Mouse (Mus musculus) hindbrain, embryonic 14.5 days (tissue): ENCODE results near the gene 1700003F12Rik. TPM values are rescaled to one million over a fixed set of nuclear protein-coding genes. Genes with fewer than 3 reads are reported as not detected.

Experiments
- ATAC-seq: fragments of 200-750 bp; cut with Nextera tagmentation; 2 replicates; pipeline ENCODE4 v1.8.0; 2017; ENCODE audit warnings: moderate number of reproducible peaks, mild to moderate bottlenecking, moderate TSS enrichment, moderate library complexity; ENCODE audit not compliant: low FRiP score
- DNase-seq: peaks from one replicate; pipeline ENCODE4 v3.0.0-alpha.2; 2015; ENCODE audit warnings: low spot score
- H3K27ac ChIP-seq: fragments of 300-500 bp; sonication (generic); 2 replicates; pipeline ENCODE4 v1.5.1; 2014; ENCODE audit warnings: mild to moderate bottlenecking, moderate library complexity
- H3K27me3 ChIP-seq: fragments of 300-500 bp; sonication (generic); 2 replicates; pipeline ENCODE4 v1.6.1; 2014; ENCODE audit warnings: mild to moderate bottlenecking, low read length, mixed read lengths; ENCODE audit not compliant: control insufficient read depth, insufficient read depth
- H3K36me3 ChIP-seq: fragments of 300-500 bp; sonication (generic); replicated peaks from 2 replicates; pipeline ENCODE4 v1.6.1; 2014; ENCODE audit not compliant: control insufficient read depth, insufficient read depth
- H3K4me1 ChIP-seq: fragments of 300-500 bp; sonication (generic); replicated peaks from 2 replicates; pipeline ENCODE4 v1.6.1; 2014; ENCODE audit warnings: antibody characterized with exemption, low read length, mixed read lengths; ENCODE audit not compliant: control insufficient read depth, insufficient read depth
- H3K4me2 ChIP-seq: fragments of 300-500 bp; sonication (generic); replicated peaks from 2 replicates; pipeline ENCODE4 v1.6.1; 2014; ENCODE audit warnings: mild to moderate bottlenecking, moderate library complexity
- H3K4me3 ChIP-seq: fragments of 300-500 bp; sonication (generic); replicated peaks from 2 replicates; pipeline ENCODE4 v1.5.1; 2014; ENCODE audit warnings: mild to moderate bottlenecking, low read length
- H3K9ac ChIP-seq: fragments of 300-500 bp; sonication (generic); 2 replicates; pipeline ENCODE4 v1.6.1; 2014
- H3K9me3 ChIP-seq: fragments of 300-500 bp; sonication (generic); 2 replicates; pipeline ENCODE4 v1.6.1; 2016; ENCODE audit warnings: low read length; ENCODE audit not compliant: control insufficient read depth
- WGBS: fragments of 180-500 bp; shearing (Covaris S2); extraction: QIAGEN DNeasy Blood & Tissue Kit; methylation state at CpG from one replicate; pipeline ENCODE4 v1.1.7; 2014; 5-methylcytosine and 5-hydroxymethylcytosine counted together
- polyA plus RNA-seq: library from polyadenylated mRNA; unstranded; fragments of >200 nt; fragmentation: Nextera tagmentation; extraction: Ambion mirVana; gene quantifications from 2 replicates; pipeline ENCODE4 v1.2.1, GENCODE M21; 2014

1700003F12Rik gene
- polyA plus RNA-seq, 1 experiment from 2014 or later = 1.5 TPM

GRCm38 (mm10) chr2:154541630-154542029 is 5.3 kb upstream of the 1700003F12Rik start:
- WGBS = 80% methylated on average over 2 of the region's 2 CpGs
- H3K27me3 ChIP-seq = no peaks in the 10 kb centered on the region
- ATAC-seq (no peak), DNase-seq (no peak)
- no peak overlapping the region for H3K4me2 ChIP-seq
- H3K9ac ChIP-seq = no peak overlapping the region
- no peaks in the 10 kb centered on the region for H3K9me3 ChIP-seq
- no peak overlapping the region for H3K27ac ChIP-seq
- H3K36me3 ChIP-seq = peaks cover 6% of the 10 kb centered on the region
- H3K4me3 ChIP-seq = no peak overlapping the region
- H3K4me1 ChIP-seq = peaks cover 12% of the 10 kb centered on the region

GRCm38 (mm10) chr2:154543567-154544347 is 3.1 kb upstream of the 1700003F12Rik start:
- H3K27ac ChIP-seq = peak overlapping the region; percentile 75
- 85% methylated on average over 9 of the region's 9 CpGs for WGBS
- ATAC-seq = peak; percentile 73; the same call in 1 of the 2 replicates

DNA sequence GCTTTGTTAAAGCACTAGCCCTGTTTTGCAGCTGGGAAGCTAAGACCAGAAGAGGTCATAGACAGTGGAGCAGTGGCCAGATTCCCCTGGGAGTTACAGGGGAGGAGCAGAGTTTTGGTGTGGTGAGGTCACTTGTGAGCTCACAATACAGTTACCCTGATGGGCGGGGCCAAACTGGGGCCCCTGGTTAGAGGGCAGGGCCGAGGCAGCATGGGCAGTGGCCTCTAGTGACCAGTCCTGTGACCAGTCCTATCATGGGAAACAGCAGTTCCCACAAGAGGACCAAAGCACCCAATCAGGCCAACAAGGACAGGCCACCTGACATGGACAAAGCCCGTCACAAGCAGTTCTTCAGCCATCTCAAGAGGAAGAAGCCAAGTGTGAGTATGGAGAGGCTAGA is 1.8 kb downstream of the 1700003F12Rik start:
- 46% methylated on average over 3 of the region's 3 CpGs for WGBS
- ATAC-seq = no peak

More at GRCm38 (mm10) chr2:154543567-154544347, 3.1 kb upstream of the 1700003F12Rik start:
- Histone ChIP-seq H3K9ac (no peak overlapping the region), H3K4me2 (no peak overlapping the region), H3K36me3 (no peaks in the 10 kb centered on the region), H3K4me3 (no peak overlapping the region), H3K4me1 (peaks cover 2% of the 10 kb centered on the region; the same call in 1 of the 2 replicates), H3K27me3 (no peaks in the 10 kb centered on the region), H3K9me3 (no peaks in the 10 kb centered on the region)
- DNase-seq = peak; percentile 63

GRCm38 (mm10) chr2:154549127-154549885 is 2.4 kb downstream of the 1700003F12Rik start:
- Histone ChIP-seq H3K4me2 (peak overlapping the region; percentile 94), H3K4me3 (peak overlapping the region; percentile 38), H3K4me1 (peaks cover 22% of the 10 kb centered on the region), H3K9ac (peak overlapping the region; percentile 64), H3K9me3 (no peaks in the 10 kb centered on the region), H3K36me3 (no peaks in the 10 kb centered on the region), H3K27me3 (0 out of 2 replicates have a peak, but pooled peaks cover 9% of the 10 kb centered on the region), H3K27ac (no peak overlapping the region)
- DNase-seq (peak; percentile 71), ATAC-seq (peak; percentile 70)
- WGBS = 2% methylated on average over 48 of the region's 48 CpGs

More for the DNA sequence above, 1.8 kb downstream of the 1700003F12Rik start:
- Histone ChIP-seq H3K36me3 (no peaks in the 10 kb centered on the region), H3K27me3 (0 out of 2 replicates have a peak, but pooled peaks cover 9% of the 10 kb centered on the region), H3K4me2 (no peak overlapping the region), H3K4me1 (peaks cover 22% of the 10 kb centered on the region), H3K4me3 (no peak overlapping the region), H3K9ac (no peak overlapping the region), H3K27ac (no peak overlapping the region), H3K9me3 (no peaks in the 10 kb centered on the region)
- no peak for DNase-seq

- ATAC-seq (0 out of 2 replicates have a peak, but pooled peaks have one; percentile 7), DNase-seq (no peak)
- H3K9ac ChIP-seq = peak overlapping the region; percentile 64
- peak overlapping the region; percentile 94 for H3K4me2 ChIP-seq
- no peaks in the 10 kb centered on the region for H3K9me3 ChIP-seq
- peaks cover 22% of the 10 kb centered on the region for H3K4me1 ChIP-seq
- H3K4me3 ChIP-seq = peak overlapping the region; percentile 38
- 15% methylated on average over 20 of the region's 20 CpGs for WGBS
- H3K27ac ChIP-seq = no peak overlapping the region
- H3K27me3 ChIP-seq = 0 out of 2 replicates have a peak, but pooled peaks cover 9% of the 10 kb centered on the region
- no peaks in the 10 kb centered on the region for H3K36me3 ChIP-seq
Measured at GRCm38 (mm10) chr2:154549886-154550189, 3.0 kb downstream of the 1700003F12Rik start.

GRCm38 (mm10) chr2:154550937-154551336 is 4.1 kb downstream of the 1700003F12Rik start:
- Histone ChIP-seq H3K4me1 (peaks cover 22% of the 10 kb centered on the region), H3K4me3 (no peak overlapping the region), H3K36me3 (no peaks in the 10 kb centered on the region), H3K27me3 (0 out of 2 replicates have a peak, but pooled peaks cover 9% of the 10 kb centered on the region), H3K4me2 (no peak overlapping the region), H3K9ac (no peak overlapping the region), H3K27ac (no peak overlapping the region), H3K9me3 (no peaks in the 10 kb centered on the region)
- DNase-seq (no peak), ATAC-seq (no peak)
- WGBS = 80% methylated on average over 2 of the region's 2 CpGs

DNA sequence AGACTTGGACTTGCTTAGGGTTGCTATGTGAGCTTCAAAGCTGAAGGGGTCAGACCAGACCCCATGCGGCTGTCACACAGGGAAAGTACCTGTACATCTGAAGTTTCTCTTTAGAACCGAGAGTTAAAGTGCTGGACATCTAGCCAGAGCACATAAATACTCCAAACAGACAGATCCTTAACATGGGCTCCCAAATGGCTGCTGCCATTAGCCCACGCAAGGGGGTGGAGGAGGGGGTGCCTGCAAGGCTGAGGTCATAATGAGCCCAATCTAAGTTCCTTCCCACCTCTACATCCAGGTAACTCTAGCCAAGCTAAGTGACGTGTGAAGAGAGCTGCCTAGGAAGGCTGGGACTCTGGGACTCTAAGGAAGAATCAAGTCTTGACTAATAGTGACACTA is 4.6 kb downstream of the 1700003F12Rik start, which contains the start of gene Actl10:
Gene Actl10 (plus strand): TSS at position 301 of the 400 bp plus-strand sequence.
- 87% methylated on average over 4 of the region's 4 CpGs for WGBS
- 0 out of 2 replicates have a peak within 1 kb of the TSS, but pooled peaks have one; percentile 10 for H3K9ac ChIP-seq
- H3K4me2 ChIP-seq = peak within 1 kb of the TSS; percentile 27
- ATAC-seq (no peak), DNase-seq (no peak)
- H3K4me3 ChIP-seq = no peak within 1 kb of the TSS
- H3K27me3 ChIP-seq = 0 out of 2 replicates have a peak, but pooled peaks cover 9% of the 10 kb centered on the region
- no peaks in the 10 kb centered on the region for H3K36me3 ChIP-seq
- H3K27ac ChIP-seq = no peak within 1 kb of the TSS
- peaks cover 22% of the 10 kb centered on the region for H3K4me1 ChIP-seq
- no peaks in the 10 kb centered on the region for H3K9me3 ChIP-seq

- no peaks in the 10 kb centered on the region for H3K36me3 ChIP-seq
- H3K9ac ChIP-seq = no peak overlapping the region
- H3K4me3 ChIP-seq = no peak overlapping the region
- H3K27me3 ChIP-seq = 0 out of 2 replicates have a peak, but pooled peaks cover 9% of the 10 kb centered on the region
- peaks cover 23% of the 10 kb centered on the region for H3K4me1 ChIP-seq
- no peak overlapping the region for H3K27ac ChIP-seq
- peak; percentile 29 for ATAC-seq
- peak overlapping the region; percentile 27 for H3K4me2 ChIP-seq
- WGBS = 35% methylated on average over 21 of the region's 21 CpGs
- no peaks in the 10 kb centered on the region for H3K9me3 ChIP-seq
- DNase-seq = no peak
Measured at GRCm38 (mm10) chr2:154551927-154552326, 5.0 kb downstream of the 1700003F12Rik start.

GRCm38 (mm10) chr2:154552424-154552907 is 5.6 kb downstream of the 1700003F12Rik start:
- H3K27ac ChIP-seq = no peak overlapping the region
- H3K9ac ChIP-seq = 0 out of 2 replicates have a peak overlapping the region, but pooled peaks have one; percentile 10
- peak; percentile 56 for ATAC-seq
- no peaks in the 10 kb centered on the region for H3K36me3 ChIP-seq
- no peaks in the 10 kb centered on the region for H3K9me3 ChIP-seq
- WGBS = 19% methylated on average over 27 of the region's 27 CpGs
- 0 out of 2 replicates have a peak, but pooled peaks cover 9% of the 10 kb centered on the region for H3K27me3 ChIP-seq
- no peak overlapping the region for H3K4me3 ChIP-seq
- DNase-seq = peak; percentile 69
- H3K4me2 ChIP-seq = peak overlapping the region; percentile 27
- peaks cover 26% of the 10 kb centered on the region for H3K4me1 ChIP-seq
